Mouse (Mus musculus) MEL (cell line): ENCODE results near the gene Taar3. TPM values are rescaled to one million over a fixed set of nuclear protein-coding genes. Genes with fewer than 3 reads are reported as not detected.

Experiments
- DNase-seq: peaks from one replicate; pipeline ENCODE4 v3.0.0; 2011; ENCODE audit warnings: low read depth, low spot score
- H3K27ac ChIP-seq: 2 replicates; pipeline ENCODE4 v1.5.1; 2012; ENCODE audit warnings: low read depth, mild to moderate bottlenecking, control low read depth, low read length, moderate library complexity; ENCODE audit not compliant: control insufficient read depth
- H3K27me3 ChIP-seq, 2 experiments: fragments of 150-350 bp in 1 of 2; sonication (generic) in 1 of 2; 2 replicates each; pipeline ENCODE4 v1.6.1; 2012; ENCODE audit warnings: low read length in 2 of 2, mild to moderate bottlenecking in 2 of 2, improper control_type of control experiment in 1 of 2, moderate library complexity in 1 of 2; ENCODE audit not compliant: insufficient read depth in 2 of 2, control insufficient read depth in 1 of 2
- H3K36me3 ChIP-seq, 2 experiments: 2 replicates each; pipeline ENCODE4 v1.6.1; 2012 to 2014; ENCODE audit warnings: low read length in 2 of 2, improper control_type of control experiment in 1 of 2, inconsistent platforms in 1 of 2, mild to moderate bottlenecking in 1 of 2; ENCODE audit not compliant: insufficient read depth in 2 of 2, control insufficient read depth in 1 of 2
- H3K4me1 ChIP-seq, 2 experiments: fragments of 150-350 bp in 1 of 2; sonication (generic) in 1 of 2; 2 replicates each; pipeline ENCODE4 v1.6.1; 2012; ENCODE audit warnings: low read length in 2 of 2, improper control_type of control experiment in 1 of 2, mild to moderate bottlenecking in 1 of 2; ENCODE audit not compliant: insufficient read depth in 2 of 2, control insufficient read depth in 1 of 2
- H3K4me3 ChIP-seq, 2 experiments: fragments of 150-350 bp in 1 of 2; sonication (generic) in 1 of 2; 2 replicates each; pipeline ENCODE4 v1.5.1; 2012; ENCODE audit warnings: low read depth in 2 of 2, low read length in 2 of 2, mild to moderate bottlenecking in 2 of 2, moderate library complexity in 2 of 2, control low read depth in 1 of 2, improper control_type of control experiment in 1 of 2; ENCODE audit not compliant: control insufficient read depth in 1 of 2, insufficient read depth in 1 of 2
- H3K79me2 ChIP-seq: 2 replicates; pipeline ENCODE4 v1.6.1; 2012; ENCODE audit warnings: mild to moderate bottlenecking, low read length, moderate library complexity; ENCODE audit not compliant: control insufficient read depth, poor library complexity, insufficient read depth
- H3K9ac ChIP-seq: 2 replicates; pipeline ENCODE4 v1.6.1; 2012; ENCODE audit warnings: low read depth, mild to moderate bottlenecking, control low read depth, low read length, moderate library complexity; ENCODE audit not compliant: control insufficient read depth, poor library complexity, severe bottlenecking
- H3K9me3 ChIP-seq: fragments of 150-350 bp; sonication (generic); replicated peaks from 2 replicates; pipeline ENCODE4 v1.6.1; 2012; ENCODE audit warnings: mild to moderate bottlenecking, low read length, improper control_type of control experiment, moderate library complexity; ENCODE audit not compliant: insufficient read depth
- CHD1 ChIP-seq: IDR thresholded peaks from 2 replicates; pipeline ENCODE4 v1.6.1; 2012; ENCODE audit warnings: low read depth, mild to moderate bottlenecking, inconsistent platforms, low read length, improper control_type of control experiment
- CHD2 ChIP-seq: IDR thresholded peaks from 2 replicates; pipeline ENCODE4 v1.6.1; 2011; ENCODE audit warnings: low read length, improper control_type of control experiment
- CTCF ChIP-seq, 3 experiments: IDR thresholded peaks in 2 of 3; conservative IDR thresholded peaks in 1 of 3; 2 replicates each; pipeline ENCODE4 v1.5.1; 2011 to 2012; ENCODE audit warnings: low read length in 3 of 3, low read depth in 2 of 3, mild to moderate bottlenecking in 2 of 3, improper control_type of control experiment in 1 of 3, inconsistent platforms in 1 of 3, mixed read lengths in 1 of 3, moderate library complexity in 1 of 3; ENCODE audit not compliant: control insufficient read depth in 1 of 3, insufficient read depth in 1 of 3, poor library complexity in 1 of 3, severe bottlenecking in 1 of 3
- E2F4 ChIP-seq: IDR thresholded peaks from 2 replicates; pipeline ENCODE4 v1.6.1; 2011; ENCODE audit warnings: low read depth, low read length, improper control_type of control experiment, borderline replicate concordance
- ELF1 ChIP-seq: IDR thresholded peaks from 2 replicates; pipeline ENCODE4 v1.6.1; 2014; ENCODE audit warnings: low read depth, mild to moderate bottlenecking, inconsistent platforms, low read length, improper control_type of control experiment, moderate library complexity
- EP300 ChIP-seq, 2 experiments: IDR thresholded peaks; 2 replicates each; pipeline ENCODE4 v1.6.1; 2011; ENCODE audit warnings: improper control_type of control experiment in 2 of 2, low read length in 2 of 2, low read depth in 1 of 2, mild to moderate bottlenecking in 1 of 2
- ETS1 ChIP-seq: IDR thresholded peaks from 2 replicates; pipeline ENCODE4 v1.6.1; 2012; ENCODE audit warnings: low read depth, mild to moderate bottlenecking, inconsistent platforms, low read length, improper control_type of control experiment, moderate library complexity
- GATA1 ChIP-seq: IDR thresholded peaks from 2 replicates; pipeline ENCODE4 v1.6.1; 2011; ENCODE audit warnings: low read depth, low read length, improper control_type of control experiment
- HCFC1 ChIP-seq: IDR thresholded peaks from 2 replicates; pipeline ENCODE4 v1.6.1; 2012; ENCODE audit warnings: low read depth, mild to moderate bottlenecking, inconsistent platforms, low read length, improper control_type of control experiment, moderate library complexity
- JUND ChIP-seq: IDR thresholded peaks from 2 replicates; pipeline ENCODE4 v1.6.1; 2011; ENCODE audit warnings: low read depth, mild to moderate bottlenecking, improper control_type of control experiment, low read length
- MAFK ChIP-seq: IDR thresholded peaks from 2 replicates; pipeline ENCODE4 v1.6.1; 2011; ENCODE audit warnings: low read depth, mild to moderate bottlenecking, low read length, improper control_type of control experiment, borderline replicate concordance
- MEF2A ChIP-seq: IDR thresholded peaks from 2 replicates; pipeline ENCODE4 v1.6.1; 2014; ENCODE audit warnings: low read depth, mild to moderate bottlenecking, inconsistent platforms, low read length, improper control_type of control experiment; ENCODE audit not compliant: poor library complexity, insufficient replicate concordance, severe bottlenecking; ENCODE audit errors: extremely low read depth
- MXI1 ChIP-seq: IDR thresholded peaks from 2 replicates; pipeline ENCODE4 v1.6.1; 2011; ENCODE audit warnings: mild to moderate bottlenecking, low read depth, low read length, improper control_type of control experiment
- MYC ChIP-seq: IDR thresholded peaks from 2 replicates; pipeline ENCODE4 v1.6.1; 2011; ENCODE audit warnings: low read depth, mild to moderate bottlenecking, low read length, improper control_type of control experiment, moderate library complexity
- NRF1 ChIP-seq: IDR thresholded peaks from 2 replicates; pipeline ENCODE4 v1.6.1; 2014; ENCODE audit warnings: low read depth, mild to moderate bottlenecking, inconsistent platforms, low read length, improper control_type of control experiment, moderate library complexity; ENCODE audit not compliant: poor library complexity, insufficient read depth, severe bottlenecking
- POLR2A ChIP-seq, 2 experiments: IDR thresholded peaks; 2 replicates each; pipeline ENCODE4 v1.6.1; 2011 to 2012; ENCODE audit warnings: low read length in 2 of 2, mild to moderate bottlenecking in 2 of 2, control low read depth in 1 of 2, improper control_type of control experiment in 1 of 2, low read depth in 1 of 2, moderate library complexity in 1 of 2; ENCODE audit not compliant: control insufficient read depth in 1 of 2, insufficient read depth in 1 of 2, poor library complexity in 1 of 2
- POLR2AphosphoS2 ChIP-seq: IDR thresholded peaks from 2 replicates; pipeline ENCODE4 v1.6.1; 2011; ENCODE audit warnings: low read length, improper control_type of control experiment
- SIN3A ChIP-seq: IDR thresholded peaks from 2 replicates; pipeline ENCODE4 v1.6.1; 2012; ENCODE audit warnings: low read length, improper control_type of control experiment, inconsistent platforms
- SMC3 ChIP-seq: IDR thresholded peaks from 2 replicates; pipeline ENCODE4 v1.6.1; 2011; ENCODE audit warnings: low read depth, low read length, improper control_type of control experiment
- TAL1 ChIP-seq: IDR thresholded peaks from 2 replicates; pipeline ENCODE4 v1.6.1; 2012; ENCODE audit warnings: mild to moderate bottlenecking, inconsistent platforms, low read length, moderate library complexity, mixed read lengths
- TBP ChIP-seq: IDR thresholded peaks from 2 replicates; pipeline ENCODE4 v1.8.0; 2011; ENCODE audit warnings: low read depth, low read length, improper control_type of control experiment
- TCF12 ChIP-seq: IDR thresholded peaks from 2 replicates; pipeline ENCODE4 v1.6.1; 2014; ENCODE audit warnings: low read depth, mild to moderate bottlenecking, inconsistent platforms, low read length, improper control_type of control experiment, moderate library complexity
- UBTF ChIP-seq: IDR thresholded peaks from 2 replicates; pipeline ENCODE4 v1.6.1; 2012; ENCODE audit warnings: low read depth, mild to moderate bottlenecking, inconsistent platforms, low read length, improper control_type of control experiment, moderate library complexity, borderline replicate concordance; ENCODE audit not compliant: insufficient read depth
- USF1 ChIP-seq: IDR thresholded peaks from 2 replicates; pipeline ENCODE4 v1.6.1; 2014; ENCODE audit warnings: low read depth, mild to moderate bottlenecking, inconsistent platforms, low read length, improper control_type of control experiment, moderate library complexity
- ZKSCAN1 ChIP-seq: IDR thresholded peaks from 2 replicates; pipeline ENCODE4 v1.6.1; 2012; ENCODE audit warnings: low read depth, mild to moderate bottlenecking, inconsistent platforms, low read length, improper control_type of control experiment, moderate library complexity
- ZMIZ1 ChIP-seq: IDR thresholded peaks from 2 replicates; pipeline ENCODE4 v1.6.1; 2012; ENCODE audit warnings: low read depth, mild to moderate bottlenecking, inconsistent platforms, low read length, improper control_type of control experiment, moderate library complexity
- ZNF384 ChIP-seq: IDR thresholded peaks from 2 replicates; pipeline ENCODE4 v1.6.1; 2012; ENCODE audit warnings: low read depth, mild to moderate bottlenecking, inconsistent platforms, low read length, improper control_type of control experiment
- polyA plus RNA-seq, 2 experiments: library from polyadenylated mRNA; stranded (reverse) in 1 of 2; unstranded in 1 of 2; fragments of >175 nt in 1 of 2; fragments of >200 nt in 1 of 2; gene quantifications; 2 replicates each; pipeline versions ENCODE4 v1.2.1 to v1.2.4; 2012; ENCODE audit warnings: low replicate concordance in 2 of 2, low read depth in 1 of 2; ENCODE audit not compliant: insufficient read length in 2 of 2, insufficient read depth in 1 of 2, missing spikeins in 1 of 2
- total RNA-seq: library from RNA; depleted of rRNA; stranded (reverse); fragments of 300-350 nt; gene quantifications from 2 replicates; pipeline ENCODE4 v1.2.3, GENCODE M21; 2012

The Taar3 gene
- total and polyA plus RNA-seq, 3 experiments, result not detected

DNA sequence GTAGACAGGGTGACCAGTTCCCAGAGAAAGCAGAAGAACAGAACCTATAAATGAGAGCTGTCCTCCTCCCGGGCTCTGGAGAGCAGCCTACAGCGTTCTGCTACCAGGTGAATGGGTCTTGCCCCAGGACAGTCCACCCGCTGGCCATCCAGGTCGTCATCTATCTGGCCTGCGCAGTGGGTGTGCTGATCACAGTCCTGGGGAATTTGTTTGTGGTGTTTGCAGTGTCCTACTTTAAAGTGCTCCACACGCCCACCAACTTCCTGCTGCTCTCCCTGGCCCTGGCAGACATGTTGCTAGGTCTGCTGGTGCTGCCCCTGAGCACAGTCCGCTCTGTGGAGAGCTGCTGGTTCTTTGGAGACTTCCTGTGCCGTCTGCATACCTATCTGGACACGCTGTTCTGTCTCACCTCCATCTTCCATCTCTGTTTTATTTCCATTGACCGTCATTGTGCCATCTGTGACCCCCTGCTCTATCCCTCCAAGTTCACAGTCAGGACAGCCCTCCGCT is 21.4 kb downstream of the Taar3 start, which contains the start of gene Taar5:
Gene Taar5, plus strand, starts transcription at position 51 of the 510 bp plus-strand sequence.
- Histone ChIP-seq H3K27me3 (peaks cover 8 to 10% of the 10 kb centered on the region in 2 experiments), H3K4me3 (no peak within 1 kb of the TSS), H3K4me1 (no peaks in the 10 kb centered on the region), H3K27ac (no peak within 1 kb of the TSS), H3K36me3 (no peaks in the 10 kb centered on the region), H3K9ac (no peak within 1 kb of the TSS), H3K9me3 (no peaks in the 10 kb centered on the region), H3K79me2 (no peaks in the 10 kb centered on the region)
- no peak for DNase-seq
- TF ChIP-seq NRF1 (no peak), MYC (no peak), POLR2A (IDR thresholded peaks at IDR 0.05; ENCODE audit: control insufficient read depth in 1 of 2, insufficient read depth in 1 of 2, low read depth in 1 of 2, low read length in 2 of 2, poor library complexity in 1 of 2) (no peak), POLR2AphosphoS2 (no peak), TAL1 (no peak), MEF2A (no peak), CHD2 (no peak), SMC3 (no peak)

GRCm38 (mm10) chr10:23971256-23971655 is 21.9 kb downstream of the Taar3 start:
- H3K27ac ChIP-seq, result no peak overlapping the region
- no peaks in the 10 kb centered on the region for H3K36me3 ChIP-seq
- TF ChIP-seq MXI1 (no peak), ELF1 (no peak), UBTF (no peak), E2F4 (no peak), POLR2A (IDR thresholded peaks at IDR 0.05; ENCODE audit: control insufficient read depth in 1 of 2, insufficient read depth in 1 of 2, low read depth in 1 of 2, low read length in 2 of 2, poor library complexity in 1 of 2) (no peak), ZKSCAN1 (no peak)
- H3K4me3 ChIP-seq, result no peak overlapping the region
- peaks cover 8 to 10% of the 10 kb centered on the region in 2 experiments for H3K27me3 ChIP-seq
- H3K9me3 ChIP-seq, result no peaks in the 10 kb centered on the region
- no peaks in the 10 kb centered on the region for H3K79me2 ChIP-seq
- no peak for DNase-seq
- no peaks in the 10 kb centered on the region for H3K4me1 ChIP-seq
- no peak overlapping the region for H3K9ac ChIP-seq

DNA sequence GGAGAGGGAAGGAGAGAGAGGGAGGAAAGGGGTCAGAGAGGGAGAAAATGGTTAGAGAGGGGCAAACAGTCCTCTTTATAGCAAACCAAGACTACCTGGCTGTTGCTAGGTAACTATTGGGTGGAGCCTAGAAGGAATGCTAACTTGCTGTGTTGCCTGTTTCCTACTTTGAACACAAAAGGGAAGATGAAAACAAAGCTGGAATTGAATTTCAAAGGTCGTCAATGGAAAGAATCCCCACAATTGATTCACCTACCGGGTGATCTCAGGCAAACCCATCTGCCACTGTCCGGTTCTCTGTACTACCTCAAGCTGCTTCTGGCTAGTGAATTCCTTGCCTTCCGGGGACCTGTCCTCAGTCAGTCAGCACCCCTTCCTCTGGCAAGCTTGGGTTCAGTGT is 28.6 kb downstream of the Taar3 start:
- H3K79me2 ChIP-seq, result no peaks in the 10 kb centered on the region
- no peak overlapping the region for H3K27ac ChIP-seq
- H3K4me3 ChIP-seq, result no peak overlapping the region
- H3K27me3 ChIP-seq, result no peaks in the 10 kb centered on the region; a peak in 1 of 4 replicates
- H3K36me3 ChIP-seq, result no peaks in the 10 kb centered on the region
- DNase-seq, result no peak
- H3K9me3 ChIP-seq, result no peaks in the 10 kb centered on the region
- H3K9ac ChIP-seq, result no peak overlapping the region
- H3K4me1 ChIP-seq, result no peaks in the 10 kb centered on the region
- no peak for TF ChIP-seq ELF1
- no peak for TF ChIP-seq CTCF (IDR thresholded peaks at IDR 0.05 in 2 of 3, conservative IDR thresholded peaks at IDR 0.05 in 1 of 3; ENCODE audit: control insufficient read depth in 1 of 3, insufficient read depth in 1 of 3, low read depth in 2 of 3, low read length in 3 of 3, poor library complexity in 1 of 3, severe bottlenecking in 1 of 3)
- no peak for TF ChIP-seq GATA1
- no peak for TF ChIP-seq MAFK
- no peak for TF ChIP-seq JUND
- no peak for TF ChIP-seq SIN3A
- no peak for TF ChIP-seq HCFC1
- no peak for TF ChIP-seq TBP
- no peak for TF ChIP-seq ETS1
- TF ChIP-seq ZMIZ1, result no peak
- no peak for TF ChIP-seq ZNF384
- TF ChIP-seq USF1, result no peak
- TF ChIP-seq EP300 (IDR thresholded peaks at IDR 0.05; ENCODE audit: low read depth in 1 of 2, low read length in 2 of 2), result no peak
- TF ChIP-seq MEF2A, result no peak
- TF ChIP-seq TCF12, result no peak
- no peak for TF ChIP-seq CHD1
